In genomic region chr2:160760433-160761184, GRCm38 (mm10) we compare ENCODE assay signal across 9 mouse cellular contexts. TPM values are rescaled to one million over a fixed set of nuclear protein-coding genes. Genes with fewer than 3 reads are reported as not detected.
DNase-seq lines count a peak whose midpoint lies in the region; TF ChIP-seq lines count a peak whose summit lies in the region.
"Had no signal": no experiment of that assay in that cellular context is flagged by ENCODE, and none has a peak within 500 bp of the region (broad histone marks: within the 10 kb centered on the region; RNA-seq: fewer than 3 reads in every experiment).

No protein-coding gene starts in this region.

- H3K4me1 ChIP-seq in lung, adult 2 months (ENCODE audit: control insufficient read depth, insufficient read depth, low read length) = no peaks in the 10 kb centered on the region; the same call in 1 of the 2 replicates
- no peaks in the 10 kb centered on the region for H3K4me1 ChIP-seq in bone marrow, adult 2 months (ENCODE audit: control insufficient read depth, insufficient read depth, low read length)
- H3K4me1 ChIP-seq: limb, embryonic 15.5 days had no signal

- no peak overlapping the region for H3K27ac ChIP-seq in bone marrow, adult 2 months (ENCODE audit: control insufficient read depth, insufficient read depth, low read depth, low read length, poor library complexity)
- H3K27ac ChIP-seq: limb, embryonic 15.5 days had no signal

- peak; percentile 24 for DNase-seq in embryo, embryonic 10.5 days (ENCODE audit: low spot score)
- no peak for DNase-seq in embryo, embryonic 10 days (ENCODE audit: low spot score)
- no peak for DNase-seq in lung, adult 2 months
- no peak for DNase-seq in lung, postnatal 25 days (ENCODE audit: low spot score)
- peak; percentile 71 for DNase-seq in kidney, postnatal 10 days
- DNase-seq in naive thymus-derived CD4-positive, alpha-beta T cell, adult 2 months (ENCODE audit: low read depth) = peak; percentile 57
- no peak for DNase-seq in yolk sac, embryonic 10.5 days (ENCODE audit: low spot score)

- WGBS in lung, adult 2 months = 84% methylated on average over 9 of the region's 9 CpGs
- 77% methylated on average over 9 of the region's 9 CpGs for WGBS in bone marrow, adult 2 months

- peak; percentile 66 for TF ChIP-seq CTCF in lung, adult 2 months (IDR thresholded peaks at IDR 0.05; ENCODE audit: insufficient read depth, low read length)
- TF ChIP-seq CTCF in bone marrow, adult 2 months (IDR thresholded peaks at IDR 0.05; ENCODE audit: control insufficient read depth, insufficient read depth, low read length) = peak; percentile 57; the same call in 1 of the 2 replicates

- TF ChIP-seq POLR2A in lung, adult 2 months (IDR thresholded peaks at IDR 0.05; ENCODE audit: borderline replicate concordance, extremely low read depth, low read depth, low read length) = no peak
- no peak for TF ChIP-seq POLR2A in bone marrow, adult 2 months (IDR thresholded peaks at IDR 0.05; ENCODE audit: borderline replicate concordance, control insufficient read depth, low read depth, low read length)

- H3K4me3 ChIP-seq in lung, adult 2 months (replicated peaks; ENCODE audit: extremely low read depth, low read depth, low read length) = no peak overlapping the region
- no peak overlapping the region for H3K4me3 ChIP-seq in bone marrow, adult 2 months (replicated peaks; ENCODE audit: control insufficient read depth, low read depth, low read length)
- H3K4me3 ChIP-seq: limb, embryonic 15.5 days had no signal

RNA-seq across cellular contexts. Expression of gene Plcg1, which starts 29.5 kb away (rescaled TPM):
- polyA plus RNA-seq in lung, adult 2 months (2012; rRNA removed) = 127 and 135 TPM in 2 replicates
- polyA plus RNA-seq in bone marrow, adult 2 months (2011; ENCODE audit: insufficient read depth, insufficient read length, low replicate concordance, missing spikeins) = 12.8 and 21.0 TPM in 2 replicates

Comparison
In these comparisons a context has a peak if more than half of its experiments do, and no peak if none do; other contexts are left out.
1. DNase-seq: peak in embryo, embryonic 10.5 days (single experiment), kidney, postnatal 10 days (single experiment) and naive thymus-derived CD4-positive, alpha-beta T cell, adult 2 months (single experiment); none in embryo, embryonic 10 days (single experiment), lung, adult 2 months (single experiment), lung, postnatal 25 days (single experiment) and yolk sac, embryonic 10.5 days (single experiment).